Comparison of ENCODE assay signal across 8 mouse cellular contexts in genomic region chr5:25221604-25222003, GRCm38 (mm10). TPM values are rescaled to one million over a fixed set of nuclear protein-coding genes. Genes with fewer than 3 reads are reported as not detected.
DNase-seq lines count a peak whose midpoint lies in the region; ATAC-seq and TF ChIP-seq lines count a peak whose summit lies in the region.

TSS of gene Galnt11 (plus strand) at chr5:25221904.

- H3K27ac ChIP-seq in embryonic facial prominence, embryonic 10.5 days (replicated peaks) = peak within 1 kb of the TSS; percentile 95
- peak within 1 kb of the TSS; percentile 90 for H3K27ac ChIP-seq in limb, embryonic 14.5 days (replicated peaks; ENCODE audit: low read depth, low read length)
- peak within 1 kb of the TSS; percentile 88 for H3K27ac ChIP-seq in stomach, embryonic 14.5 days (ENCODE audit: low read length)

- H3K4me3 ChIP-seq in lung, adult 2 months (replicated peaks; ENCODE audit: extremely low read depth, low read depth, low read length) = peak within 1 kb of the TSS; percentile 38
- H3K4me3 ChIP-seq in embryonic facial prominence, embryonic 10.5 days = peak within 1 kb of the TSS; percentile 85
- H3K4me3 ChIP-seq in limb, embryonic 14.5 days (replicated peaks; ENCODE audit: low read length) = peak within 1 kb of the TSS; percentile 78
- peak within 1 kb of the TSS; percentile 62 for H3K4me3 ChIP-seq in stomach, embryonic 14.5 days (ENCODE audit: low read depth, low read length)

- no peaks in the 10 kb centered on the region for H3K9me3 ChIP-seq in embryonic facial prominence, embryonic 10.5 days
- no peaks in the 10 kb centered on the region for H3K9me3 ChIP-seq in limb, embryonic 14.5 days (ENCODE audit: control insufficient read depth, low read length)
- no peaks in the 10 kb centered on the region for H3K9me3 ChIP-seq in stomach, embryonic 14.5 days (ENCODE audit: control insufficient read depth, low read depth, low read length)

- H3K4me1 ChIP-seq in lung, adult 2 months (ENCODE audit: control insufficient read depth, insufficient read depth, low read length) = no peaks in the 10 kb centered on the region
- peaks cover 9% of the 10 kb centered on the region for H3K4me1 ChIP-seq in embryonic facial prominence, embryonic 10.5 days
- peaks cover 6% of the 10 kb centered on the region; the same call in 1 of the 2 replicates for H3K4me1 ChIP-seq in limb, embryonic 14.5 days (ENCODE audit: control insufficient read depth, insufficient read depth, low read length)
- H3K4me1 ChIP-seq in stomach, embryonic 14.5 days (ENCODE audit: control insufficient read depth, insufficient read depth, low read length) = no peaks in the 10 kb centered on the region

- no peak for TF ChIP-seq POLR2A in lung, adult 2 months (IDR thresholded peaks at IDR 0.05; ENCODE audit: borderline replicate concordance, extremely low read depth, low read depth, low read length)
- no peak for TF ChIP-seq POLR2A in limb, embryonic 14.5 days (IDR thresholded peaks at IDR 0.05; ENCODE audit: borderline replicate concordance, extremely low read depth, insufficient read depth, insufficient read length)

- peak within 1 kb of the TSS; percentile 91 for H3K9ac ChIP-seq in limb, embryonic 14.5 days (ENCODE audit: low read depth, low read length, severe bottlenecking)
- peak within 1 kb of the TSS; percentile 87 for H3K9ac ChIP-seq in stomach, embryonic 14.5 days (replicated peaks; ENCODE audit: low read depth, low read length)

- 79% methylated on average over 3 of the region's 3 CpGs for WGBS in lung, adult 2 months
- WGBS in embryonic facial prominence, embryonic 10.5 days = 90% methylated on average over 3 of the region's 3 CpGs
- WGBS in limb, embryonic 14.5 days = 93% methylated on average over 3 of the region's 3 CpGs
- 93% methylated on average over 3 of the region's 3 CpGs for WGBS in stomach, embryonic 14.5 days

- ATAC-seq in limb, embryonic 14.5 days (ENCODE audit: low FRiP score, low read depth) = no peak
- no peak for ATAC-seq in stomach, embryonic 14.5 days (ENCODE audit: insufficient number of reproducible peaks, insufficient read depth, low FRiP score, low read depth)
- no peak for ATAC-seq in inflammation-experienced regulatory T-cells, adult 6 months

- H3K36me3 ChIP-seq in embryonic facial prominence, embryonic 10.5 days (replicated peaks) = peaks cover 6% of the 10 kb centered on the region; the same call in 1 of the 2 replicates
- no peaks in the 10 kb centered on the region for H3K36me3 ChIP-seq in limb, embryonic 14.5 days (ENCODE audit: control insufficient read depth, insufficient read depth, low read length)
- H3K36me3 ChIP-seq in stomach, embryonic 14.5 days (ENCODE audit: control insufficient read depth, insufficient read depth, low read length) = no peaks in the 10 kb centered on the region; the same call in 1 of the 2 replicates

- peak within 1 kb of the TSS; percentile 66 for H3K4me2 ChIP-seq in limb, embryonic 14.5 days (replicated peaks; ENCODE audit: low read depth, low read length, severe bottlenecking)
- peak within 1 kb of the TSS; percentile 67 for H3K4me2 ChIP-seq in stomach, embryonic 14.5 days (replicated peaks; ENCODE audit: low read depth, low read length)

- intact Hi-C loops in heart, postnatal 14 days (cut with DNase I) = no loop called here

- no peak for TF ChIP-seq CTCF in lung, adult 2 months (IDR thresholded peaks at IDR 0.05; ENCODE audit: insufficient read depth, low read length)

- DNase-seq in lung, adult 2 months = no peak
- no peak for DNase-seq in lung, postnatal 36 days
- no peak for DNase-seq in embryonic facial prominence, embryonic 10.5 days (ENCODE audit: low spot score)
- no peak for DNase-seq in heart, postnatal 14 days
- DNase-seq in limb, embryonic 14.5 days (ENCODE audit: low spot score) = no peak
- DNase-seq in c-Kit-positive CD71-positive TER-119-positive erythroid progenitor cells, embryonic 14.5 days (ENCODE audit: low spot score) = no peak

- no peaks in the 10 kb centered on the region for H3K27me3 ChIP-seq in embryonic facial prominence, embryonic 10.5 days (replicated peaks; ENCODE audit: low read depth, poor library complexity, severe bottlenecking)
- no peaks in the 10 kb centered on the region for H3K27me3 ChIP-seq in limb, embryonic 14.5 days (ENCODE audit: control insufficient read depth, insufficient read depth, low read length)
- no peaks in the 10 kb centered on the region for H3K27me3 ChIP-seq in stomach, embryonic 14.5 days (ENCODE audit: control insufficient read depth, insufficient read depth, low read length)

RNA-seq across cellular contexts. Expression of gene Galnt11, which starts in this region (rescaled TPM):
- polyA plus RNA-seq in lung, adult 2 months (2012; rRNA removed) = 12.3 and 16.1 TPM in 2 replicates
- polyA plus RNA-seq in embryonic facial prominence, embryonic 10.5 days (2016; fragmentation: Nextera tagmentation; extraction: Ambion mirVana) = 29.3 and 29.8 TPM in 2 replicates
- 10 to 100 TPM; 24.5 TPM for total RNA-seq in heart, postnatal 14 days (2021)
- polyA plus RNA-seq in limb, embryonic 14.5 days (2012; rRNA removed) = 39.2 and 40.1 TPM in 2 replicates
- polyA plus RNA-seq in limb, embryonic 14.5 days (2014; fragmentation: Nextera tagmentation; extraction: Ambion mirVana) = 46.6 and 46.9 TPM in 2 replicates
- polyA plus RNA-seq in stomach, embryonic 14.5 days (2014; fragmentation: Nextera tagmentation; extraction: Ambion mirVana) = 46.4 and 52.4 TPM in 2 replicates
- 1 to 10 TPM; 4.4 to 8.1 (median 6.0) TPM for polyA plus RNA-seq in inflammation-experienced regulatory T-cells, adult 6 months (2017; shearing (Covaris generic))
